Mouse (Mus musculus) embryonic facial prominence, embryonic 12.5 days (tissue): ENCODE data around the gene Bloc1s4. TPM values are rescaled to one million over a fixed set of nuclear protein-coding genes. Genes with fewer than 3 reads are reported as not detected.

ENCODE experiments used
- ATAC-seq: fragments of 200-750 bp; cut with Nextera tagmentation; 2 replicates; pipeline ENCODE4 v1.8.0; 2017; ENCODE audit not compliant: insufficient number of reproducible peaks, insufficient read depth, low FRiP score, low TSS enrichment
- H3K27ac ChIP-seq: fragments of 300-500 bp; sonication (generic); 2 replicates; pipeline ENCODE4 v1.5.1; 2016; ENCODE audit warnings: mild to moderate bottlenecking
- H3K27me3 ChIP-seq: fragments of 300-500 bp; sonication (generic); 2 replicates; pipeline ENCODE4 v1.6.1; 2016; ENCODE audit warnings: mild to moderate bottlenecking, moderate library complexity
- H3K36me3 ChIP-seq: fragments of 300-500 bp; sonication (generic); 2 replicates; pipeline ENCODE4 v1.6.1; 2016; ENCODE audit warnings: mild to moderate bottlenecking
- H3K4me1 ChIP-seq: fragments of 300-500 bp; sonication (generic); 2 replicates; pipeline ENCODE4 v1.6.1; 2016
- H3K4me2 ChIP-seq: fragments of 300-500 bp; sonication (generic); replicated peaks from 2 replicates; pipeline ENCODE4 v1.6.1; 2016; ENCODE audit warnings: mild to moderate bottlenecking, moderate library complexity
- H3K4me3 ChIP-seq: fragments of 300-500 bp; sonication (generic); 2 replicates; pipeline ENCODE4 v1.5.1; 2016; ENCODE audit warnings: mild to moderate bottlenecking
- H3K9ac ChIP-seq: fragments of 300-500 bp; sonication (generic); 2 replicates; pipeline ENCODE4 v1.6.1; 2016; ENCODE audit warnings: mild to moderate bottlenecking, moderate library complexity
- H3K9me3 ChIP-seq: fragments of 300-500 bp; sonication (generic); 2 replicates; pipeline ENCODE4 v1.6.1; 2016; ENCODE audit warnings: mild to moderate bottlenecking, moderate library complexity
- WGBS: fragments of 180-500 bp; shearing (Covaris S2); methylation state at CpG from one replicate; pipeline ENCODE4 v1.1.7; 2016; 5-methylcytosine and 5-hydroxymethylcytosine counted together
- polyA plus RNA-seq: library from polyadenylated mRNA; unstranded; fragments of >200 nt; fragmentation: Nextera tagmentation; extraction: Ambion mirVana; gene quantifications from 2 replicates; pipeline ENCODE4 v1.2.1, GENCODE M21; 2016

Bloc1s4 gene
- polyA plus RNA-seq, 1 experiment from 2014 or later: 32.2 TPM

DNA sequence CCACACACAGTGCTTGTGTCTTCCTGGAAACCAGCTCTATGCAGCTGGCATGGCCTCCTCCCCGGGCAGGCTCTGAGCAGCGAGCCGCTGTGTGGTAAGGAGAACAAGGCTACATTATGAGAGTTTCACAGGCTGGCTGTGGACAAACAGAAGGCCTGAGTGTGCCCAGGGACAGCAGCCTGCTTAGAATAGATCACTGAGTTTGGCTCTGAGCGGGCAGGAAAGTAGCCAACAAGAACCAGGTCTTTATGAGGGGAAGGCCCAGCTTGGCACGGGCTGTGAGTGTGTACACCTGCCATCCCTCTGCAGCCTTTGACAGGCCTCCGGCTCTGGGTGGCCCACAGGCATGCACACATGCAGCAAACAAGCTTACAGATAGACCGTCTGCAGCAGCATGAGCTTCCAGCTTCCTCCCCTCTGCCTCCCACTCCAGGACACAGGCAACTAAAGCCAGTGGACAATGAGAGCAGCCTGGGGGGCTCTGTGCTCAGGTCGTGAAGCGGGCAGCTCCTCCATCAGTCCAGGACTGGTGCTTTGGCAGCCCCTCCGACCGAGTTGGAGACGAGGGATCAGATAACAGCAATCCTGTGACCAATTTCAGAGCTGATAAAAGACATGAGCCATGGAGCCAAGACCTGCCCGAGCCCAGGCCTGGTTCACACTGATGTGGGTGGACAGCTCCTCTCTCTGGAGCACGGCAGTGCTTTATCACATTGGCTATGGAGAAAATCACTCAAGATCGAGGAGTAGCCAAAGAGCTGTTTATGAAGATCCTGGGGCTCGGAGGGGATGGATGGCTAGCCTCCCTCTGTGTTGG, 9.4 kb downstream of the Bloc1s4 start:
- H3K9ac ChIP-seq: no peak overlapping the region
- H3K27ac ChIP-seq: no peak overlapping the region

DNA sequence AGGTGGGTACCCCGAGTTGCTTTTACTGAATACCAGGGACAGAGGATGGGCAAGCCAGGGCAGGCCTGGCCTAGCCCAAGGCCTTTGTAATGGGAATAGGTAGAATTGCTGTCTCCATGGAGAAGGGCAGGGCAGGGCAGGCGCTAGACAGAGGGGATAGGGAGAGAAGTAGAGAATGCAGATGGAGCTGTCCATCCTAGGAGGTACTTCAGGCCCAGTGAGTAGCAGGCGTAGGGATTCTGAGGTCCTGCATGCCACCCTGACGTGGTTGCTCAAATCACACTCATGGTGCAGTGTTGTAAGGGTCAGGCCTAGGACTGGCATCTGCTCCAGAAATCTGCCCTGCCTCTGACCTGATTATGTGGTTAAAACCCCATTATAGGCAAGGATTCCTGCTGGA, 10.7 kb downstream of the Bloc1s4 start:
- H3K4me3 ChIP-seq: no peak overlapping the region
- H3K27ac ChIP-seq: no peak overlapping the region
- H3K9ac ChIP-seq: no peak overlapping the region
- no peak overlapping the region for H3K4me2 ChIP-seq
- H3K36me3 ChIP-seq: no peaks in the 10 kb centered on the region
- no peaks in the 10 kb centered on the region for H3K9me3 ChIP-seq
- H3K4me1 ChIP-seq: no peaks in the 10 kb centered on the region
- no peak for ATAC-seq
- no peaks in the 10 kb centered on the region for H3K27me3 ChIP-seq
- WGBS: 55% methylated on average over 4 of the region's 4 CpGs

More for the DNA sequence above, 9.4 kb downstream of the Bloc1s4 start:
- Histone ChIP-seq H3K4me1 (no peaks in the 10 kb centered on the region), H3K27me3 (no peaks in the 10 kb centered on the region), H3K4me3 (no peak overlapping the region), H3K36me3 (no peaks in the 10 kb centered on the region), H3K9me3 (no peaks in the 10 kb centered on the region), H3K4me2 (no peak overlapping the region)
- WGBS: 51% methylated on average over 16 of the region's 16 CpGs
- no peak for ATAC-seq

DNA sequence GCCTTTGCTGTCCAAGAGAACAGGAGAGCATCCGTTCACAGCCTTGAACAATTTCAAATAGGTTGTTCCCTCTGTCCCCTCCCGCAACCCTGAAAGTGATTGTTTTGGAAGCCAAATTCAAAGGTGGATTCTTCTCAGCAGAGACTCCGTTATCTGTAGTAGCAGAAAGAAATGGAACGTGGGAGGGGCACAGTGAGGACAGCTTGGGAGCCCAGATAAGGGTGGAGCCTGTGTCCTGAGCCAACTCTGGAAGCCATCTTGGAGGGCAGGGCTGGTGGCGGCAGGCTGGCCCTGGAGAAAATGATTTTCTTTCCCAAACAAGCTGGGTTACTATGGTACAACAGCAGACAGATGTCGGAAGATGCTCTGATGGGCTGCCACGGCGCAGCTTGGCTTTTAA, 12.4 kb downstream of the Bloc1s4 start:
- H3K9ac ChIP-seq: no peak overlapping the region
- WGBS: 80% methylated on average over 8 of the region's 8 CpGs

DNA sequence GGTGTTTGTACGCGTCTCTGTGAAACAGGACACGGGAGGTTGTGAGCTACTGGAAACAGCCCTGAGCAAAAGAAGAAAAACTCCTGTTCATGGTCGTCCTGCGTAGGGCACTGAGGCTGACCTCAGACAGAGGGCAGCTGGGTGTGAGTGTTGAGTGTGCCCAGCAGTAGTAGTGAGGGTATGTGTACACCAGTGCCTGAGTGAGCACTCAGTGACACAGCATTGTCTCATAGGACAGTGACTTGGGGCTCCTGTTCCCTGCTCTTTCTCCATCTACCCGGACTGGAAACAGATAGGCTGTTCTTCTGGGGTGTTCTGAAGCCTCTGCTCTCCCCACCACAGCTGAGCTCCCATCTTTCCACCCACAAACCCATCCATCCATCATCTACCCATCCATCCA, 13.3 kb downstream of the Bloc1s4 start:
- H3K9ac ChIP-seq: no peak overlapping the region
- WGBS: 77% methylated on average over 6 of the region's 6 CpGs
- no peaks in the 10 kb centered on the region for H3K9me3 ChIP-seq
- no peak overlapping the region for H3K27ac ChIP-seq
- H3K4me2 ChIP-seq: no peak overlapping the region
- no peak for ATAC-seq
- no peaks in the 10 kb centered on the region for H3K36me3 ChIP-seq
- no peaks in the 10 kb centered on the region for H3K27me3 ChIP-seq
- no peak overlapping the region for H3K4me3 ChIP-seq
- H3K4me1 ChIP-seq: no peaks in the 10 kb centered on the region

More for the DNA sequence above, 12.4 kb downstream of the Bloc1s4 start:
- ATAC-seq: no peak
- H3K36me3 ChIP-seq: no peaks in the 10 kb centered on the region
- no peaks in the 10 kb centered on the region for H3K4me1 ChIP-seq
- H3K9me3 ChIP-seq: no peaks in the 10 kb centered on the region
- H3K27me3 ChIP-seq: no peaks in the 10 kb centered on the region
- no peak overlapping the region for H3K4me2 ChIP-seq
- no peak overlapping the region for H3K27ac ChIP-seq
- H3K4me3 ChIP-seq: no peak overlapping the region

DNA sequence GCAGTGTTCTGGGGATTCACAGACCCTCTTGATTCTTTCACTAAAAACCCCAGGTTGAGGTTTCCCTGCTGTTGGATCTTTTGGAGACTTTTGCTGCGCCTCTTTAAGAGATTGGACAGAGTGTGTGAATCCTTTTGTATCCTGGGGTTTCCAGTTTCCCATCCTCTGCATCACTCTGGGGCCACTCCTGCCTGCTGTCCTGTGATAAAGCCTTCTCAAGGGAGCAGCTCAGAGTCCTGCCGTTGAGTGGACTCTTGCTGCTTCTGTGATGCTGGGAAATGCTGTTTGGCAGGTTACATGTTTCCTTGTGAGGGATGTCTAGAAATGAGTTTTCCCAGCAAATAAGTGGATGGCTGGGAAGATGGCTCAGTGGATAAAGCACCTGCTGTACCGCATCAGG, 15.0 kb downstream of the Bloc1s4 start:
- Histone ChIP-seq H3K27ac (no peak overlapping the region), H3K9ac (no peak overlapping the region), H3K4me2 (no peak overlapping the region), H3K9me3 (no peaks in the 10 kb centered on the region), H3K27me3 (no peaks in the 10 kb centered on the region), H3K4me3 (no peak overlapping the region), H3K36me3 (no peaks in the 10 kb centered on the region), H3K4me1 (no peaks in the 10 kb centered on the region)
- 70% methylated on average over 3 of the region's 3 CpGs for WGBS
- no peak for ATAC-seq

DNA sequence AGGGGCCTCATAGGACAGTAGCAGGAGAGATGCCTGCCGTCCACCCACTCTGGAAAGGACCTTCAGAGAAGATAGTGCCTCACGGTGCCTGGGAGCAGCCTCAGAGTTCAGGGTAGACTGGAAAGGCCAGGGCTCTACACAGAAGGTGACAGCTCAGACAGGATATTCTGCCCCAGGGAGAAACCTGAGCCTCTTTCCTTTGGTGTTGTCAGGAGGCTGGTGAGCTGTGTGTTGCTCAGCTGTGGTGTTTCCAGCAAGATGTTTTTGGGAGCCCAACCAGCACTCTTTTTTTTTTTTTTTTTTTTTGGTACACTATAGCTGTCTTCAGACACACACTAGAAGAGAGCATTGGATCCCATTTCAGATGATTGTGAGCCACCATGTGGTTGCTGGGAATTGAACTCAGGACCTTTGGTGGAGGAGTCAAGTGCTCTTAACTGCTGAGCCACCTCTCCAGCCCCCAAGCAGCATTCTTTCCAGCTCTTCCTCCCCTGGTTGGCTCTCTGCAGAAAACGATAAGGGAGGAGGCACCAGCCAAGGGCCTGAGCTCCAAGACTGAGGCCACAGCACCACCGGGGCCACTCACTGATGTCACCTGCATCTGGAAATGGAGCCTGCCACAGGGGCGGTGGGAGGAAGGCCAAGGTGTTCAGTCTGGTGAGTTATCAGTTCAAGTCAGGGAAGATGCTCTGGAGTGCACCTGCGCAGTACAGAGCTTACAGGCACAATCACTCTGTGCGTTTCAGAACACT, 16.4 kb downstream of the Bloc1s4 start:
- no peaks in the 10 kb centered on the region for H3K27me3 ChIP-seq

DNA sequence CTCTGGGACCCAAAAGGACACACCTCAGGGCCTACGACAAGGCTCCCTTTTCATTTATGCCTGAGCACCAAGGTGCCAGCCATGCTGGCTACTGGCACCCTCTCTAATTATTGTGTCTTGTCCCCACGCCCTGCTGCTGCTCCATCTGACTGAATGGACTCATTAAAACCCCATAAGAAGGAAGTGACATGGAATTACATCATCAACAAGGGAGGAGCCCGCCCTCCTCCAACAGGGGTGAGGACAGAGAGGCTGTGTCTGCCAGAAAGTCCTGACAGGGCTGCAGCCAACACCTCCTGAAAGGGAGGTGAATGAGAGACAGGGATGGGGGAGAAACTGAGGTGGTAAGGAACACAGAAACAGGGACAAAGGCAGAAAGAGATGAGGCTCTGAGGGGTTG, 17.8 kb downstream of the Bloc1s4 start:
- Histone ChIP-seq H3K27ac (no peak overlapping the region), H3K27me3 (no peaks in the 10 kb centered on the region), H3K4me2 (no peak overlapping the region), H3K9ac (no peak overlapping the region), H3K4me1 (no peaks in the 10 kb centered on the region), H3K36me3 (no peaks in the 10 kb centered on the region), H3K9me3 (no peaks in the 10 kb centered on the region), H3K4me3 (no peak overlapping the region)
- 77% methylated on average over 3 of the region's 3 CpGs for WGBS
- no peak for ATAC-seq

More for the DNA sequence above, 16.4 kb downstream of the Bloc1s4 start:
- H3K4me3 ChIP-seq: no peak overlapping the region
- H3K4me2 ChIP-seq: no peak overlapping the region
- no peak overlapping the region for H3K27ac ChIP-seq
- no peak overlapping the region for H3K9ac ChIP-seq
- ATAC-seq: no peak
- WGBS: 54% methylated on average over 7 of the region's 7 CpGs
- H3K9me3 ChIP-seq: no peaks in the 10 kb centered on the region
- no peaks in the 10 kb centered on the region for H3K4me1 ChIP-seq
- no peaks in the 10 kb centered on the region for H3K36me3 ChIP-seq

DNA sequence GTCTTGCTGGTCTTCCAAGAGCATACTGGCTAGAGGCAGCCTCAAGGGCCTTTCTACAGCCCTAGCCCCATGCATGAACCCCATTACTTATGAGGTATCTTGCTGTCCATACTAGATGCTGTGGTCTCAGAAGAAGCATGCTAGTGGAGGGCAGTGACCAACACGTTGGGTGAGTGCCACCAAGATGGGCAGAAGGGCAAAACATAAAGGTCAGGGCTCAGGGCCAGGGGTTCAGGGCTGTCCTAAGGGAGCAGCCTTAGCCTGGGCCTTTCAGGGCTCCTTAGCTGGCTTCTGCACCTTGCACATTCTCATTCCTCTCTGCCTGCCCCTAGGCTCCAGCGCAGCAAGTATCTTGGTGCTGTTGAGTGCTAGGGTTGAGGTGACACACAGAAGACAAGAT, 18.5 kb downstream of the Bloc1s4 start:
- Histone ChIP-seq H3K4me3 (no peak overlapping the region), H3K4me1 (no peaks in the 10 kb centered on the region), H3K27me3 (no peaks in the 10 kb centered on the region), H3K4me2 (no peak overlapping the region), H3K27ac (no peak overlapping the region), H3K9me3 (no peaks in the 10 kb centered on the region), H3K9ac (no peak overlapping the region), H3K36me3 (no peaks in the 10 kb centered on the region)
- WGBS: 77% methylated on average over 2 of the region's 2 CpGs
- no peak for ATAC-seq

DNA sequence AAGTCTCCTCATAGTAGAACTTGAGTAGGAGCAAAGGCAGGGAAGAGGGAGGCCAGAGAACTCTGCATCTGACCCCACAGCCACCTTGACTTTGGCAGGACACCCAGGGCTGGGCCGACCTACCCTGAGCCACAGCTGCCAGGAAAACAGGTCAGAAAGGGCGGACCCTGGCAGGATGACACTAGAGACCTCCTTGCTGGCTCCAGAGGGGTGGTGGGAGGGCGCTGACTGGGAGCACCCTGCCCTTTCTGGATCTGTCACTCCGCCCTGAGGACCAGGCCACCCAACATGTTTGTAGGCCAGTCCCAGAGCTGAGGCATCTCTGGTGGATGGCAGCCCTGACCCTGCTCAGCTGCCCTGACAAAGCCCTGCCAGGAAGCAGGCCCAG, 19.4 kb downstream of the Bloc1s4 start:
- no peak for ATAC-seq
- WGBS: 71% methylated on average over 4 of the region's 4 CpGs
- no peaks in the 10 kb centered on the region for H3K9me3 ChIP-seq
- H3K4me2 ChIP-seq: no peak overlapping the region
- no peaks in the 10 kb centered on the region for H3K27me3 ChIP-seq
- H3K9ac ChIP-seq: no peak overlapping the region
- no peaks in the 10 kb centered on the region for H3K4me1 ChIP-seq
- H3K36me3 ChIP-seq: no peaks in the 10 kb centered on the region
- no peak overlapping the region for H3K27ac ChIP-seq
- H3K4me3 ChIP-seq: no peak overlapping the region

DNA sequence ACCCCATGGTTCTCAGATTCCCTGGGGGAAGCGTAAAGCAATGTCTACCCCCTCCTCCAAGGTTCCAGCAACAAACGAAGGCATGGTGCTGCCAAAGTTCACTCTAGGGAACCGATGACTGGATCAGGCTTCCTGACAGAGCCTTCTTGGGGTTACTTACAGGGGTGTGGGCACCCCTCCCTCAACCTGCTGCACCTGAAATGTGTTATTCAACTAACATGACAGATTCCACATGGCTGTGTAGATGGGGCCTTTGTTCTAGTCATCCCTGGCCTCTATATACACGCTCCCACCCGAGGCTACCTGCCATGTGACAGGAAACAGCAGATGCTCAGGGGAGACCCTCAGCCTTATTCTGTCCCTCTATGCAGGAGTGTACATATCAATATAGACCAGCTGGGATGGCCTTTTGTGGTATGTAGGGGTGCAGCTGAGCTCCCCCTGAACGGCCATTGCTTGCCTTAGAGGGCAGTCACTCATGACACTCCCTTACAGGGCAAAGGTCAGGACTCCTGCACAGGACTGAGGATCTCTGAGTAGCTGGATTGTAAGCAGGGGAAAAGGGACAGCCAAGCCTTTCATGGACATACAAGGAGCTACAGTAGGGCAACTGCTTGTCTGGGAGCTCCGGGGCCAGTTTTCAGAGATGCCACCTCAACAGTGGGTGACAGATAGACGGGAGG, 19.9 kb downstream of the Bloc1s4 start:
- Histone ChIP-seq H3K4me3 (no peak overlapping the region), H3K4me2 (no peak overlapping the region), H3K27me3 (no peaks in the 10 kb centered on the region), H3K9me3 (no peaks in the 10 kb centered on the region), H3K4me1 (no peaks in the 10 kb centered on the region), H3K36me3 (no peaks in the 10 kb centered on the region), H3K27ac (no peak overlapping the region), H3K9ac (no peak overlapping the region)
- WGBS: 70% methylated on average over 8 of the region's 8 CpGs
- ATAC-seq: no peak

DNA sequence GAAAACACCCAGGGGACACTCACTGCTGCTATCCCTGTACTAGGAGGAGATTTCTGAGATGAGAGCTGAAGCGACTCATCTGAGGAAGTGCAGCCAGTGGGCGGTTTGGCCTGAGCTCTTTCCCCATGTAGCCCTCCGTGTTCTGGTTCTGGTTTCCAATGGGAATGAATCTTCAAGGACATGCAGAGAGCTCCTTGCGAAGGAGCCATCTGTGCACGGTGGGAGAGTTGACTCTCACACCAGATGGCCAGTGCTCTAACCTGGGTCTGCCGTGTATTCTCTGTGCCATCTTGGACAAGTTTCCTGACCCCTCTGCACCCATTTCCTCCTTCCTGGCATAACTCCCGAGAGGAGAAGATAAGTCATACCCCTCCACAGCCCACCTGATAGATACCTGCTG, 20.7 kb downstream of the Bloc1s4 start:
- Histone ChIP-seq H3K4me2 (no peak overlapping the region), H3K36me3 (no peaks in the 10 kb centered on the region), H3K4me3 (no peak overlapping the region), H3K4me1 (no peaks in the 10 kb centered on the region), H3K27me3 (no peaks in the 10 kb centered on the region), H3K9me3 (no peaks in the 10 kb centered on the region), H3K27ac (no peak overlapping the region), H3K9ac (no peak overlapping the region)
- 70% methylated on average over 7 of the region's 7 CpGs for WGBS
- no peak for ATAC-seq

DNA sequence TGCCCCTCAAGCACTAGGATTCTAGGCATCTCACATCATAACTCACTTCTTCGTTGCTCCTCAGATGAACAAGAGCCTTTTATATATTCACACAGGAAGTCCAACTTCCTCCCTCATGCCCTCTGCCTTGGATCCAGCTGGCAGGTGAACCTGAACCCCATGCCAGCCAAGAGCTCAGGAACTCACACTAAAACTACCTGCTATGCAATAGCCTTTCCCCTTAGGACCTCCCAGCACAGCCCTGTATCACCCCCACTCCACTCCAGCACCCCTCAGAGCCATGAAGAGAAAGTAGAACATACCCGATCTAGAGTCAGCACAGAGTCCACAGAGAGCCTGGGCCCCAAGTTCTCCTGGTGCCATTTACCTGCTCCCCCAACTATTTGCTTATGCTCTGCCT, 21.3 kb downstream of the Bloc1s4 start:
- Histone ChIP-seq H3K4me3 (no peak overlapping the region), H3K4me1 (no peaks in the 10 kb centered on the region), H3K4me2 (no peak overlapping the region), H3K27me3 (no peaks in the 10 kb centered on the region), H3K27ac (no peak overlapping the region), H3K9me3 (no peaks in the 10 kb centered on the region), H3K9ac (no peak overlapping the region), H3K36me3 (no peaks in the 10 kb centered on the region)
- WGBS: 63% methylated on average over 2 of the region's 2 CpGs
- ATAC-seq: no peak
